20 mouse cellular contexts compared by ENCODE assay signal in the genomic region with DNA sequence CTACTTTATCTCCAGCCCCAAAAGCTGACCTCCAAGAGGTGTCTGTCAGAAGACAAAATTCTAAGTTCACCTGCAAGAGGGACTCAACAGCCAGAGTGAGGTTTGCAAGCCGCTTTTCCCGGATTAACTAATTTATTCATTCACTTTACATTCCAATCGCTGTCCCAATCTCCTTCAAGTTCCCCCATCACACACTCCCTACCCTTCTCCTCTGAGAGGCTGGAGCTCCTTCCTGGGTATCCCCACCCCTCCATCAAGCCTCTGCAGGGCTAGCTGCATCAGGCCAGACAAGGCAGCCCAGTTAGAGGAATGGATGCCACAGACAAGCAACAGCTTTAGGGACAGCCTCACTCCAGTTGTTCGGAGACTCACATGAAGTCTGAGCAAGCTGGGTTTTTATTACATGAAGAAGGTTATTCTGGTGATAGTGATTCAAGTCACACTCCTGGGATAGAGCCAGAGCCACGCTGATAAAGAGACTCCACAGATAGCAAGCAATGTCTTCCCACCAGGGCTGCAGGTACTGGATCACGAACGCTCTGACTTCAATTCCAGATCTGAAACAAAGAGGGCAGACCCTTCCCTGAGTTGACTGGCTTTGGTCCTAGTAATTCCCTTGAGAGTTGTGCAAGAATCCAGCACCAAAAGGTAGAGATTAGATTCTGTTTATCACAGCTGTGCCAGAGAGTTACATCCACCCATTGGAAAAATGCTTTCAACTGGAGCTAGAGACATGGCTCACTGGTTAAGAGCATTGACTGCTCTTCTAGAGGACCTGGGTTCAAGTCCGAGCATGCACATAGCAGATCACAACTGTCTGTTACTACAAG.
DNase-seq lines count a peak whose midpoint lies in the region; ATAC-seq and TF ChIP-seq lines count a peak whose summit lies in the region.
"Had no signal": no experiment of that assay in that cellular context is flagged by ENCODE, and none has a peak within 500 bp of the region (broad histone marks: within the 10 kb centered on the region; RNA-seq: fewer than 3 reads in every experiment).

No protein-coding gene starts in this region.

- no peaks in the 10 kb centered on the region for H3K36me3 ChIP-seq in liver, postnatal 0 days (replicated peaks; ENCODE audit: insufficient read depth, low read length)
- no peaks in the 10 kb centered on the region for H3K36me3 ChIP-seq in liver, embryonic 11.5 days (ENCODE audit: control insufficient read depth, insufficient read depth, low read length)
- H3K36me3 ChIP-seq in midbrain, embryonic 15.5 days (replicated peaks): no peaks in the 10 kb centered on the region
- H3K36me3 ChIP-seq: embryonic facial prominence, embryonic 12.5 days; forebrain, embryonic 12.5 days; G1E; heart, embryonic 10.5 days; hindbrain, embryonic 13.5 days had no signal

- H3K4me3 ChIP-seq in gastrocnemius, adult 2 months: no peak overlapping the region
- no peak overlapping the region for H3K4me3 ChIP-seq in liver, postnatal 0 days (ENCODE audit: low read depth, low read length)
- no peak overlapping the region for H3K4me3 ChIP-seq in liver, embryonic 11.5 days (ENCODE audit: low read depth, low read length)
- no peak overlapping the region for H3K4me3 ChIP-seq in midbrain, embryonic 15.5 days
- H3K4me3 ChIP-seq: embryonic facial prominence, embryonic 12.5 days; forebrain, embryonic 12.5 days; heart, embryonic 10.5 days; hindbrain, embryonic 13.5 days had no signal

- H3K9me3 ChIP-seq in liver, postnatal 0 days (ENCODE audit: low read length): no peaks in the 10 kb centered on the region
- no peaks in the 10 kb centered on the region; the same call in 1 of the 2 replicates for H3K9me3 ChIP-seq in liver, embryonic 11.5 days (ENCODE audit: control insufficient read depth, low read length)
- no peaks in the 10 kb centered on the region for H3K9me3 ChIP-seq in midbrain, embryonic 15.5 days
- H3K9me3 ChIP-seq: embryonic facial prominence, embryonic 12.5 days; forebrain, embryonic 12.5 days; G1E; heart, embryonic 10.5 days; hindbrain, embryonic 13.5 days had no signal

- no peak for TF ChIP-seq CTCF in gastrocnemius, adult 2 months (IDR thresholded peaks at IDR 0.05)
- no peak for TF ChIP-seq CTCF in liver, postnatal 0 days (IDR thresholded peaks at IDR 0.05; ENCODE audit: low read depth)

- no peak for TF ChIP-seq EP300 in liver, postnatal 0 days (IDR thresholded peaks at IDR 0.05; ENCODE audit: low read depth)

- DNase-seq in gastrocnemius, adult 2 months: no peak
- DNase-seq in gastrocnemius, postnatal 25 days: no peak
- DNase-seq in liver, postnatal 0 days: peak; percentile 8
- no peak for DNase-seq in liver, embryonic 11.5 days (ENCODE audit: low spot score)
- peak; percentile 64 for DNase-seq in ZHBTc4 (ENCODE audit: low read depth, low spot score)
- DNase-seq: adrenal gland, postnatal 10 days; cerebellum, adult 11-12 months; cerebellum, adult 9-10 months; cerebellum, postnatal 25 days; forebrain, postnatal 0 days; gastrocnemius, postnatal 36 days; heart, adult 18-20 months; heart, postnatal 14 days had no signal

- H3K27ac ChIP-seq in gastrocnemius, adult 2 months: peak overlapping the region; percentile 39; the same call in 1 of the 2 replicates
- no peak overlapping the region for H3K27ac ChIP-seq in liver, postnatal 0 days (ENCODE audit: low read depth)
- H3K27ac ChIP-seq in liver, embryonic 11.5 days (ENCODE audit: low read depth, low read length): no peak overlapping the region
- H3K27ac ChIP-seq in midbrain, embryonic 15.5 days: no peak overlapping the region
- H3K27ac ChIP-seq: embryonic facial prominence, embryonic 12.5 days; forebrain, embryonic 12.5 days; heart, embryonic 10.5 days; hindbrain, embryonic 13.5 days had no signal

- no peaks in the 10 kb centered on the region for H3K27me3 ChIP-seq in liver, postnatal 0 days (ENCODE audit: insufficient read depth, low read length)
- H3K27me3 ChIP-seq in liver, embryonic 11.5 days (replicated peaks; ENCODE audit: control insufficient read depth, insufficient read depth, low read length): no peaks in the 10 kb centered on the region
- H3K27me3 ChIP-seq in midbrain, embryonic 15.5 days (replicated peaks): no peaks in the 10 kb centered on the region
- H3K27me3 ChIP-seq: embryonic facial prominence, embryonic 12.5 days; forebrain, embryonic 12.5 days; hindbrain, embryonic 13.5 days had no signal

- no peak overlapping the region for H3K4me2 ChIP-seq in liver, postnatal 0 days (ENCODE audit: low read depth, low read length)
- no peak overlapping the region for H3K4me2 ChIP-seq in liver, embryonic 11.5 days
- no peak overlapping the region for H3K4me2 ChIP-seq in midbrain, embryonic 15.5 days
- H3K4me2 ChIP-seq: embryonic facial prominence, embryonic 12.5 days; forebrain, embryonic 12.5 days; hindbrain, embryonic 13.5 days had no signal

- 73% methylated on average over 8 of the region's 8 CpGs for WGBS in liver, postnatal 0 days (ENCODE audit: insufficient replicate concordance)
- 67% methylated on average over 8 of the region's 8 CpGs for WGBS in liver, embryonic 11.5 days
- 67% methylated on average over 8 of the region's 8 CpGs for whole genome bisulfite sequencing in midbrain, embryonic 15.5 days

- peaks cover 24% of the 10 kb centered on the region for H3K4me1 ChIP-seq in liver, postnatal 0 days (ENCODE audit: insufficient read depth)
- no peaks in the 10 kb centered on the region for H3K4me1 ChIP-seq in liver, embryonic 11.5 days (replicated peaks; ENCODE audit: control insufficient read depth, insufficient read depth, low read length)
- peaks cover 8% of the 10 kb centered on the region; the same call in 1 of the 2 replicates for H3K4me1 ChIP-seq in midbrain, embryonic 15.5 days
- H3K4me1 ChIP-seq: embryonic facial prominence, embryonic 12.5 days had no signal

- H3K9ac ChIP-seq in liver, postnatal 0 days (replicated peaks): no peak overlapping the region
- H3K9ac ChIP-seq in liver, embryonic 11.5 days (ENCODE audit: low read depth, low read length): no peak overlapping the region
- H3K9ac ChIP-seq in midbrain, embryonic 15.5 days: no peak overlapping the region
- H3K9ac ChIP-seq: embryonic facial prominence, embryonic 12.5 days; forebrain, embryonic 12.5 days; forebrain, postnatal 0 days; hindbrain, embryonic 13.5 days had no signal

- ATAC-seq in liver, postnatal 0 days: no peak
- no peak for ATAC-seq in liver, embryonic 11.5 days (replicated peaks; ENCODE audit: low FRiP score)
- no peak for ATAC-seq in midbrain, embryonic 15.5 days (replicated peaks)
- ATAC-seq: forebrain, postnatal 0 days; intestine, embryonic 16.5 days had no signal

- intact Hi-C loops in gastrocnemius, adult 2 months (cut with DNase I): no loop called here

Comparison
In these comparisons a context has a peak if more than half of its experiments do, and no peak if none do; other contexts are left out.
1. DNase-seq: peak in liver, postnatal 0 days (single experiment) and ZHBTc4 (single experiment); none in gastrocnemius, adult 2 months (single experiment), gastrocnemius, postnatal 25 days (single experiment) and liver, embryonic 11.5 days (single experiment).